Mouse (Mus musculus): ENCODE measurements around the gene Pidd1. TPM values are rescaled to one million over a fixed set of nuclear protein-coding genes. Genes with fewer than 3 reads are reported as not detected.

The Pidd1 gene
- total RNA-seq, 2 experiments from 2014 or later: 4.0 to 4.5 TPM

Other genes with a start within 250 kb of the Pidd1 start
- 1 to 10 TPM; 4.9 to 5.2 TPM for gene Lrrc56, start 249.9 kb downstream of the Pidd1 start, total RNA-seq (2021)
- gene Lmntd2, start 229.9 kb downstream of the Pidd1 start, total RNA-seq (2021): not detected
- gene Rassf7, start 228.2 kb downstream of the Pidd1 start, total RNA-seq (2021): 10 to 100 TPM in 1 of 2 experiments, 1 to 10 TPM in 1; 9.8 to 14.2 TPM
- 10 to 100 TPM; 48.4 to 63.3 TPM for gene Phrf1, start 215.2 kb downstream of the Pidd1 start, total RNA-seq (2021)
- gene Irf7, start 177.5 kb downstream of the Pidd1 start, total RNA-seq (2021): 1 to 10 TPM; 1.4 TPM
- 1 to 10 TPM; 1.3 to 1.5 TPM for gene Cdhr5, start 167.2 kb downstream of the Pidd1 start, total RNA-seq (2021)
- 1 to 10 TPM; 3.4 to 3.5 TPM for gene Sct, start 164.9 kb downstream of the Pidd1 start, total RNA-seq (2021)
- under 1 TPM; 0.16 to 0.25 TPM for gene Drd4, start 152.0 kb downstream of the Pidd1 start, total RNA-seq (2021)
- 10 to 100 TPM; 44.6 to 50.4 TPM for gene Deaf1, start 116.3 kb downstream of the Pidd1 start, total RNA-seq (2021)
- gene Tmem80, start 116.3 kb downstream of the Pidd1 start, total RNA-seq (2021): 10 to 100 TPM; 14.2 to 14.6 TPM
- 1 to 10 TPM; 2.4 to 2.5 TPM for gene Eps8l2, start 105.1 kb downstream of the Pidd1 start, total RNA-seq (2021)
- gene Taldo1, start 51.8 kb downstream of the Pidd1 start, total RNA-seq (2021): 100 to 1,000 TPM; 120 to 128 TPM
- 10 to 100 TPM; 18.3 to 19.5 TPM for gene Gatd1, start 29.9 kb downstream of the Pidd1 start, total RNA-seq (2021)
- under 1 TPM; 0.34 to 0.49 TPM for gene Cend1, start 14.5 kb downstream of the Pidd1 start, total RNA-seq (2021)
- 10 to 100 TPM; 16.4 to 25.2 TPM for gene Slc25a22, start 6.1 kb downstream of the Pidd1 start, total RNA-seq (2021)
- gene Rplp2, start 3.3 kb upstream of the Pidd1 start, total RNA-seq (2021): 1,000 to 10,000 TPM; 1,111 to 1,331 TPM
- 100 to 1,000 TPM in 1 of 2 experiments, 10 to 100 TPM in 1; 98.6 to 133 TPM for gene Pnpla2, start 11.2 kb upstream of the Pidd1 start, total RNA-seq (2021)
- 1 to 10 TPM; 8.9 to 9.3 TPM for gene Cracr2b, start 17.1 kb upstream of the Pidd1 start, total RNA-seq (2021)
- 10 to 100 TPM; 87.2 to 88.8 TPM for gene Cd151, start 23.4 kb upstream of the Pidd1 start, total RNA-seq (2021)
- 10 to 100 TPM; 35.3 to 35.9 TPM for gene Polr2l, start 31.1 kb upstream of the Pidd1 start, total RNA-seq (2021)
- gene Tspan4, start 31.2 kb upstream of the Pidd1 start, total RNA-seq (2021): 10 to 100 TPM; 19.6 to 19.7 TPM
- gene Chid1, start 95.8 kb upstream of the Pidd1 start, total RNA-seq (2021): 10 to 100 TPM; 23.0 to 34.4 TPM
- 10 to 100 TPM; 63.4 to 65.5 TPM for gene Ap2a2, start 118.1 kb upstream of the Pidd1 start, total RNA-seq (2021)
- not detected for gene Muc6, start 211.3 kb upstream of the Pidd1 start, total RNA-seq (2021)
- under 1 TPM; 0.52 to 0.59 TPM for gene Muc2, start 246.3 kb upstream of the Pidd1 start, total RNA-seq (2021)

All from gastrocnemius, postnatal 4 days (tissue).